Mouse (Mus musculus) right cerebral cortex, postnatal 25 days (tissue): ENCODE measurements at regions not wholly inside any gene's neighbourhood (a gene's known extent, or its start where the extent isn't known, plus 50 kb on each side); places are given as distances from the start of the nearest gene placed in this dataset.

Source experiments
- DNase-seq: peaks from one replicate; pipeline ENCODE4 v3.0.0; 2022

- DNase-seq: no peak
Measured at GRCm38 (mm10) chr2:148622216-148622615, 50.2 kb upstream of the Nxt1 start.

GRCm38 (mm10) chr2:148611911-148612310 lies 60.5 kb upstream of the Nxt1 start:
- no peak for DNase-seq

GRCm38 (mm10) chr2:148605425-148605930 lies 66.9 kb upstream of the Nxt1 start:
- DNase-seq: no peak

GRCm38 (mm10) chr2:148603951-148604350 lies 68.5 kb upstream of the Nxt1 start:
- DNase-seq: no peak

- DNase-seq: no peak
Measured at GRCm38 (mm10) chr2:148603315-148603714, 69.1 kb upstream of the Nxt1 start.

- no peak for DNase-seq
Measured at GRCm38 (mm10) chr2:148599498-148599897, 72.9 kb upstream of the Nxt1 start.

- DNase-seq: no peak
Measured at GRCm38 (mm10) chr2:148596966-148597365, 75.4 kb upstream of the Nxt1 start.

GRCm38 (mm10) chr2:148585721-148586335 lies 86.6 kb upstream of the Nxt1 start:
- no peak for DNase-seq

GRCm38 (mm10) chr2:148582208-148582607 lies 90.2 kb upstream of the Nxt1 start:
- no peak for DNase-seq

GRCm38 (mm10) chr2:148581666-148582065 lies 90.7 kb upstream of the Nxt1 start:
- DNase-seq: no peak

- peak; percentile 19 for DNase-seq
Measured at GRCm38 (mm10) chr2:148580286-148580966, 92.0 kb upstream of the Nxt1 start.

- DNase-seq: no peak
Measured at GRCm38 (mm10) chr2:148579564-148579963, 92.8 kb upstream of the Nxt1 start.

- no peak for DNase-seq
Measured at GRCm38 (mm10) chr2:148579027-148579426, 93.4 kb upstream of the Nxt1 start.

GRCm38 (mm10) chr2:148578176-148578575 lies 94.2 kb upstream of the Nxt1 start:
- DNase-seq: no peak

GRCm38 (mm10) chr2:148575433-148575832 lies 97.0 kb upstream of the Nxt1 start:
- no peak for DNase-seq

- peak; percentile 40 for DNase-seq
Measured at GRCm38 (mm10) chr2:148572165-148572564, 100.2 kb upstream of the Nxt1 start.

GRCm38 (mm10) chr2:148571616-148572015 lies 100.8 kb upstream of the Nxt1 start:
- DNase-seq: no peak

GRCm38 (mm10) chr2:148571018-148571417 lies 101.4 kb upstream of the Nxt1 start:
- DNase-seq: no peak

GRCm38 (mm10) chr2:148567930-148568481 lies 104.4 kb upstream of the Nxt1 start:
- DNase-seq: no peak

- no peak for DNase-seq
Measured at GRCm38 (mm10) chr2:148563390-148563789, 109.0 kb upstream of the Nxt1 start.

- DNase-seq: no peak
Measured at GRCm38 (mm10) chr2:148562041-148562440, 110.4 kb upstream of the Nxt1 start.

GRCm38 (mm10) chr2:148560013-148560773 lies 112.2 kb upstream of the Nxt1 start:
- DNase-seq: no peak

GRCm38 (mm10) chr2:148559376-148559775 lies 113.0 kb upstream of the Nxt1 start:
- no peak for DNase-seq
